Mouse (Mus musculus): ENCODE measurements around the gene Rpap3.

- TF ChIP-seq USF1 (IDR thresholded peaks at IDR 0.05; ENCODE audit: low read depth) (no peak), CTCF (IDR thresholded peaks at IDR 0.05; ENCODE audit: control insufficient read depth, insufficient read depth, insufficient read length) (no peak)
Measured at GRCm38 (mm10) chr15:97721008-97721701, 15.5 kb upstream of the Rpap3 start.
